Mouse (Mus musculus) heart, adult 8-10 months (tissue): ENCODE results near the gene Olfr1394. TPM values are rescaled to one million over a fixed set of nuclear protein-coding genes. Genes with fewer than 3 reads are reported as not detected.
"Not testable (repeated sequence)": the region's sequence is repeated elsewhere in the genome, so short reads cannot be mapped to it uniquely, and the experiment has no call there.

Source experiments
- DNase-seq: peaks from one replicate; pipeline ENCODE4 v3.0.0; 2022; ENCODE audit warnings: low spot score
- total RNA-seq, 4 experiments: library from RNA; stranded (reverse); gene quantifications; 2 replicates each; pipeline ENCODE4 v1.2.4; 2022

Olfr1394 gene
- not detected for total RNA-seq

GRCm38 (mm10) chr11:49154077-49154476 is at the start of gene Olfr1394:
TSS of gene Olfr1394 (plus strand) at chr11:49154377.
- DNase-seq = no peak

DNA sequence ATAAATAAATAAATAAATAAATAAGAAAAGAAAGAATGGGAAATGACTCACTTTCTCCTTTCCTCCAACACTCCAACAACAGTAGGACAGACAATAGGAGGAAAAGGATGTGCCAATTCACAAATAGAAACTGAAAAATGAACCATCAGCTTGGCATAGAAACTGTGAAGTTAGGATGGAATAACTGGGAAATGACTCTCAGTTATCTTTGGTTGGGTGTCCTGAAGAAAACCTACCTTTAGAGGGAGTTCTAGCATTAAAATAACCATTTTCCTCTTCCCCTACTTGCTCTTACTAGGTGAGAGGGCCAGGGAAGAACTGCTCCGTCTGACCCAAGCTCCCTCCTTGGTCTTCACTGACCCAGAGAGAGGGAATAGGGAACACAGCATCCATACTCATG is 48.4 kb upstream of the Olfr1394 start:
- no peak for DNase-seq

DNA sequence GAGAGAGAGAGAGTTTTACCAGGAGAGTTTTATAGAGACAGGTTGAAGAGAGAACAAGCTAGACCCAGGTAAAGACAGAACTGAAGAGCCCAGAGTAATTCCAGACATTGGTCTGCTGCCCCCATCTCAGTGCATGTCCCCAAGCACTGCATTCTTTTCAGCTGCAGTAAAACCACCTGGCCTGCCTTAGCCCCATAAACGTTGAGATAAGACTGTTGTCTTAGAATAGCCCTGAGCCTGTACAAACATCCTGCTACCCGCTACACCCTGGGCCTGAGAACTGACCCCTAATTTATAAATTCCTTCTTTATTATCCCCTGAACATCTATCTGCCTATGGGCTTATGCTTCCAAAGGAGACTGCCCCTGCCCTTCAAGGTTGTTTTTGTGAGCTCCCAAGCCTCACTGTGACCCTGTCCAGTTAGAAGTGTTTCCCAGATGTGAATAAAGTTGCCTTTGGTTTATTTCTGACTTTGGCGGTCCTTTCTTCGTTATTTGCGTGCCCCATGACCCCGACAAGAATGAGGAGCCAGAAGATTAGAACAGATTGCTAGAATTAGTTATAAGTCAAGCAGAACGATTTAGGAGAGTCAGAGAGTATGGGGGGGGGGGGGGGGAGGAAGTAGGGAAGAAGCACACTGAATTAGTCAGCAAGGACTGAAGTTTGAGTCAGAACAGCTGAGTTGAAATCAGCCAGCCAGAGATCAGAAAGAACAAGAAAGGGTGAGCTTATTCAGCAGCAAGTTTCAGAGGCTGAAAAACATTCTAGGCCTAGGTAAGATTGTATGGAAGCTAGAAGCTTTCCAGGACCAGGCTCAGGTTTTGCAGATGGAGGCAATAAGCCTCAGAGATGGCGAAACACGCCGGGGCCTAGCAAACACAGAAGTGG is 46.3 kb upstream of the Olfr1394 start:
- no peak for DNase-seq

GRCm38 (mm10) chr11:49108833-49109232 is 45.3 kb upstream of the Olfr1394 start:
- no peak for DNase-seq

GRCm38 (mm10) chr11:49111000-49111399 is 43.2 kb upstream of the Olfr1394 start:
- DNase-seq = no peak

DNA sequence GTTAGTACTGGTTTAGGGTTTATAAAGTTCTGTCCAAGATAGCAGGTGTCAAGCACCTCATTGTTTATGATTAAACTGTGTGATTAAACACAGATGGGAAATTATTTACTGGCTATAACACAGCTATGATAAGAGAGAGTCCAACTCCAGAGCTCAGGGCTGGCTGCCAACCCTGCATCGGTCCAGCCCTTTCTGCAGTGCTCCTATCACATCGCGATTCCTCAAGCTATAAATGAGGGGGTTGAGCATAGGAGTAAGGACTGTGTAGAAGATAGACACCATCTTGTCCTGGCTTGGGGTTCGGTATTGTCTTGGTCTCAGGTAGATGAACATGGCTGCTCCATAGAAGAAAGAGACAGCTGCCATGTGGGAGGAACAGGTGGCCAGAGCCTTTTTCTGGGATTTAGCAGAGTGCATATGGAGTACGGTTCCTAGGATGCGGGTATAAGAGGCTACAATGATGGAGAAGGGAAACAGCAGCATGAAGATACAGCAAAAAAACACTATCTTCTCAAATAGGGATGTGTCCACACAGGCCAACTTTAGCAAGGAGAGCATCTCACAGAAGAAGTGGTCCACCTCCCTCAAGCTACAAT is 41.5 kb upstream of the Olfr1394 start:
- no peak for DNase-seq

DNA sequence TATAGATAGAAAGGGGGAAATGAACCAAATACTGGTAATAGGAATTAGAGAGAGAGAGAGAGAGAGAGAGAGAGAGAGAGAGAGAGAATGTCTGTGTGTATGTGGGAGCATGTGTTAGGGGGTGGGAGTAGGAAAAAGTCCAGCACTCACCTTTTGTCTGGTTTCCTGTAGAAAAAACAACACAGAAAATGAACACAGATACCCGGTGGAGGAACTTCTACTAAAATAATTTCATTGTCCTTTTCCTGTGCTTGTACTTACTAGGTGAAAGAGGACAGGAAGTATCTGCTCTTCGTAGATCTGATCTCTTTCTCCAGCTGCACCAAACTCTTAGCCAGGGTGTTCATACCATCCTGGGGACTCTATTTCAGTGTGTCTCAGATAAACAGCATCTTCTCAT is 40.0 kb upstream of the Olfr1394 start:
- no peak for DNase-seq

GRCm38 (mm10) chr11:49114774-49115173 is 39.4 kb upstream of the Olfr1394 start, which contains the start of gene Olfr1396:
TSS of gene Olfr1396 (minus strand) at chr11:49114874.
- DNase-seq = no peak

DNA sequence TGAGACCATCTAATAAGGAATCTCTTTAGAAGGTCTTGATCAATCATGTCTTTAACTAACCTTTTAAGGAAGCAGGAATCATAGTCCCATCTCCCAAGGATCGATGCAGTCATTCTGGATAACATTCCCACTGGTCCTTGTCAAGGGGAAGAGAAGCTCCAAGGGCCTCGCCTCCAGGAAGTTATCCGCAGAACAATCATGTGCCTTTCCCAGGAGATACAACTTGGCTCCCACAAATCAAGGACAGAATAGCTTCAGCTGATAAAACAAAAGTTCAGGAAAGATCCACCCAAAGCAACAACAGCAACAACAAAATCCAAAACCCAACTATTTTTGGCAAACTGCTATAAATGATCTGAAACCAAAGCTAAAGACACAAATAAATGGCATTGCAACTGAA is 34.5 kb upstream of the Olfr1394 start:
- DNase-seq = no peak

- DNase-seq = no peak
Observed at GRCm38 (mm10) chr11:49124169-49124568, 30.0 kb upstream of the Olfr1394 start.

DNA sequence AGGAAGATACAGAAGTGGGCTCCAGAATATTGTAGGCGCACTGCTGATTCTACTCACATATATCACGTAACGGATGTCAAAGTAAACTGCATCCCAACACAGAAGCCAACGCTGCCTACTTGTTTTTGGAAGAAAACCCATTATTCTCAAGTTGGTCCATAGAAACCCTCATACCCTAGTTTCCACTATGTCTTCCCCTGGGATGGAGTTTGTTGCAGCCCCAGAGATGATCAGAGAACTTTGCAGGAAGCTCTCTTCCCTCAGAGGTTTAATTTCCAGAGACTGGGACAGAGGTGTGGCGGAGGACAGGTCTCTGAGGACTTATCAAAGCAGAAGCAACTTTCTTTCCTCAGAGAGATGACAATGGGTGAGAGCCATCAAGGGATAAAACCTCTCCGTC is 12.2 kb upstream of the Olfr1394 start, which contains the start of gene Olfr1395:
Gene Olfr1395 (plus strand): TSS at position 301 of the 400 bp plus-strand sequence.
- no peak for DNase-seq

DNA sequence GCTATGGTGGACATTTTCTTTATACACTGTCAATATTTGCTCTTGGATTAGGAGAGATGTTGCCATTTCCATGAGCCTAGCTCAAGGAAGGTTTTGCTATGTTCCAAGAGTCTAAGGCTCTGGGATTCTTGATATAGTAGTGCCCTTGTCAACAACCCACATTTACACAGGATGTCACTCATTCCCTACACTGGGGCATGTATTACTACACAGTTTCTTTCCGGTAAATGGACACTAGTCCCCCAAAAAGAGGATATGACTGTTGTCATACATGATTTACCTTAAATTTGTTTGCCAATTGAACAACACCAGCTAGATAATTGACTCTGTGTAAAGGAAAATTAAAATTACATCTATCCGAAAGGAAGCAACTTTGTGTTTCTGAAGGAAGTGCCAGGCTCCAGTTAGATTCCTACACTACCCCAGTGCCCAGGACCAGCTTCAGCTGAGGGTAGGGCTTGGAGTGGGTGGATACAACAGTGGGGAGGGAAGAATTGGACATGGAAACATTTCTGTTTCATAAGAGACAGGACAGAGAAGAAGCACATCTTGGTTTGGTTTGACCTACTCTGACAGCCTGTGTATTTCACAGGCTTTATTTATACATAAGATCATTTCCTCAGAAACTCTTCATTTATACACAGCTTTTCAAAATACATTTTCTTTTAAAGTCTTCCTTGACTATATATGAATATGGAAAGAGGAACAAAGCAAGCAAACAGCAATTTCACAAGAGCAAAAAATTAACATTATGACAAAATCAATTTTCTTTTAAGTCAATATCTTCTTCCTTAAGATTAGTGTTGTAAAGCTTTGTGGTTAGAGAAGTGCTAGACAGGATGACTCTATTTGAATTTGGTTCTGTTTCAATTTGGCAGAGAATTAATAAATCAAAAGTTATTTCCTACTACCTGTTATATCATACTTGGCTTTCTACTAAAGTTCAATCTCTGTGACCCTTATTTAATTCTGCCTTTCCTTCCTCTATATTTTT is 2.9 kb downstream of the Olfr1394 start:
- no peak for DNase-seq

- DNase-seq = no peak
Observed at GRCm38 (mm10) chr11:49168839-49169611, 14.8 kb downstream of the Olfr1394 start.

- no peak for DNase-seq
Observed at GRCm38 (mm10) chr11:49170576-49170975, 16.4 kb downstream of the Olfr1394 start.

GRCm38 (mm10) chr11:49175345-49175744 is 21.2 kb downstream of the Olfr1394 start:
- no peak for DNase-seq

GRCm38 (mm10) chr11:49176047-49176779 is 22.0 kb downstream of the Olfr1394 start:
- not testable (repeated sequence) for DNase-seq

DNA sequence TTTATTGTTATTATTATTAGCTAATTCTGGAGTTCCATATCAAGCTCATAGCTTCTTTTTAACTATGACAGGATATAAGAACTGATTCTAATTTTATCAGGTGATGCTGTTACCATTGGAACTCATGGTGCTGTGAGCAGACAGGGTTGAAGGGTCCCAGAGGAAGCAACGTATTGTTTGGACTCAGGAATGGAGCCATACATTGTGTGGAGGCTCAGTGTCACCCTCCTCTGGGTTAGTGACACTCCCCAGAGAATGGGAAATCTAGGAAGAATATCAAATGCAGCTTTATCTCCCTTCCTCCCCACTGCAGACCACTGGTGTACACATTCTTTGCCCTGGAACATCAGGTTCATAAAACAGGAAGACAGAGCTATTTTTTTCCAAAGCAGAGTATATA is 29.0 kb downstream of the Olfr1394 start:
- peak; percentile 40 for DNase-seq

GRCm38 (mm10) chr11:49186452-49186851 is 32.3 kb downstream of the Olfr1394 start:
- DNase-seq = no peak

DNA sequence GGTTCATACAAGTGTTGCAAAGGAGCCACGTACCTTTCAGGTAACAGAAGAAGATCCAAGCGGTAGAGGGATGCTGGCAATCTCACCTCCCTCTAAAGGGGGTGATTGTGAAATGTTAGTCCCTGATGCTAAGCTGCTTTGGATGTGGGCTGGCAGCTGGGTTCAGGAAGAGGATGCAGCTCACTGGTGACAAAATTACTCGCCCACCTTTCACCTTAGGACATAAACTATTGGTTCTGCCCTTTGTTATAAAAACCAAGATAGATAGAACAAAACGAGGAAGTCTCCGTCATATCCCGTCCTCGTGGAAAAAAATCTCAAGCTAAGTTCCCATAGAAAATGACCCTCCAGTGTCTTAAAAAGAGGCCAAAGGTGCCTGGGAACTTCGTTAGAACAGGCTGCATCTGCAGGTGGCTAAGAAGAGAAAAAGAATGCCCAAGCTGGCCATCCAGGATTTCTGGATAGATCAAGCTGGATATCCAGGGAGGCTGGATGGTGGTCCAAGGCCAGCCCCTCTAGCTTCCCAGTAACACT is 32.8 kb downstream of the Olfr1394 start, which contains the start of gene Btnl9:
Gene Btnl9 (minus strand): TSS at position 205 of the 534 bp plus-strand sequence.
- peak; percentile 45 for DNase-seq

- DNase-seq = no peak
Observed at GRCm38 (mm10) chr11:49187701-49188100, 33.5 kb downstream of the Olfr1394 start.
